Mouse (Mus musculus) MEL (cell line): ENCODE data around the gene Nfrkb. TPM values are rescaled to one million over a fixed set of nuclear protein-coding genes. Genes with fewer than 3 reads are reported as not detected.

Experiments
- DNase-seq: peaks from one replicate; pipeline ENCODE4 v3.0.0; 2011; ENCODE audit warnings: low read depth, low spot score
- H3K27ac ChIP-seq: 2 replicates; pipeline ENCODE4 v1.5.1; 2012; ENCODE audit warnings: low read depth, mild to moderate bottlenecking, control low read depth, low read length, moderate library complexity; ENCODE audit not compliant: control insufficient read depth
- H3K27me3 ChIP-seq, 2 experiments: fragments of 150-350 bp in 1 of 2; sonication (generic) in 1 of 2; 2 replicates each; pipeline ENCODE4 v1.6.1; 2012; ENCODE audit warnings: low read length in 2 of 2, mild to moderate bottlenecking in 2 of 2, improper control_type of control experiment in 1 of 2, moderate library complexity in 1 of 2; ENCODE audit not compliant: insufficient read depth in 2 of 2, control insufficient read depth in 1 of 2
- H3K36me3 ChIP-seq, 2 experiments: 2 replicates each; pipeline ENCODE4 v1.6.1; 2012 to 2014; ENCODE audit warnings: low read length in 2 of 2, improper control_type of control experiment in 1 of 2, inconsistent platforms in 1 of 2, mild to moderate bottlenecking in 1 of 2; ENCODE audit not compliant: insufficient read depth in 2 of 2, control insufficient read depth in 1 of 2
- H3K4me1 ChIP-seq, 2 experiments: fragments of 150-350 bp in 1 of 2; sonication (generic) in 1 of 2; 2 replicates each; pipeline ENCODE4 v1.6.1; 2012; ENCODE audit warnings: low read length in 2 of 2, improper control_type of control experiment in 1 of 2, mild to moderate bottlenecking in 1 of 2; ENCODE audit not compliant: insufficient read depth in 2 of 2, control insufficient read depth in 1 of 2
- H3K4me3 ChIP-seq, 2 experiments: fragments of 150-350 bp in 1 of 2; sonication (generic) in 1 of 2; 2 replicates each; pipeline ENCODE4 v1.5.1; 2012; ENCODE audit warnings: low read depth in 2 of 2, low read length in 2 of 2, mild to moderate bottlenecking in 2 of 2, moderate library complexity in 2 of 2, control low read depth in 1 of 2, improper control_type of control experiment in 1 of 2; ENCODE audit not compliant: control insufficient read depth in 1 of 2, insufficient read depth in 1 of 2
- H3K79me2 ChIP-seq: 2 replicates; pipeline ENCODE4 v1.6.1; 2012; ENCODE audit warnings: mild to moderate bottlenecking, low read length, moderate library complexity; ENCODE audit not compliant: control insufficient read depth, poor library complexity, insufficient read depth
- H3K9ac ChIP-seq: 2 replicates; pipeline ENCODE4 v1.6.1; 2012; ENCODE audit warnings: low read depth, mild to moderate bottlenecking, control low read depth, low read length, moderate library complexity; ENCODE audit not compliant: control insufficient read depth, poor library complexity, severe bottlenecking
- H3K9me3 ChIP-seq: fragments of 150-350 bp; sonication (generic); replicated peaks from 2 replicates; pipeline ENCODE4 v1.6.1; 2012; ENCODE audit warnings: mild to moderate bottlenecking, low read length, improper control_type of control experiment, moderate library complexity; ENCODE audit not compliant: insufficient read depth
- CHD2 ChIP-seq: IDR thresholded peaks from 2 replicates; pipeline ENCODE4 v1.6.1; 2011; ENCODE audit warnings: low read length, improper control_type of control experiment
- EP300 ChIP-seq, 2 experiments: IDR thresholded peaks; 2 replicates each; pipeline ENCODE4 v1.6.1; 2011; ENCODE audit warnings: improper control_type of control experiment in 2 of 2, low read length in 2 of 2, low read depth in 1 of 2, mild to moderate bottlenecking in 1 of 2
- GATA1 ChIP-seq: IDR thresholded peaks from 2 replicates; pipeline ENCODE4 v1.6.1; 2011; ENCODE audit warnings: low read depth, low read length, improper control_type of control experiment
- HCFC1 ChIP-seq: IDR thresholded peaks from 2 replicates; pipeline ENCODE4 v1.6.1; 2012; ENCODE audit warnings: low read depth, mild to moderate bottlenecking, inconsistent platforms, low read length, improper control_type of control experiment, moderate library complexity
- MAFK ChIP-seq: IDR thresholded peaks from 2 replicates; pipeline ENCODE4 v1.6.1; 2011; ENCODE audit warnings: low read depth, mild to moderate bottlenecking, low read length, improper control_type of control experiment, borderline replicate concordance
- MEF2A ChIP-seq: IDR thresholded peaks from 2 replicates; pipeline ENCODE4 v1.6.1; 2014; ENCODE audit warnings: low read depth, mild to moderate bottlenecking, inconsistent platforms, low read length, improper control_type of control experiment; ENCODE audit not compliant: poor library complexity, insufficient replicate concordance, severe bottlenecking; ENCODE audit errors: extremely low read depth
- MYB ChIP-seq: IDR thresholded peaks from 2 replicates; pipeline ENCODE4 v1.6.1; 2011; ENCODE audit warnings: mild to moderate bottlenecking, low read depth, low read length, improper control_type of control experiment
- POLR2A ChIP-seq, 2 experiments: IDR thresholded peaks; 2 replicates each; pipeline ENCODE4 v1.6.1; 2011 to 2012; ENCODE audit warnings: low read length in 2 of 2, mild to moderate bottlenecking in 2 of 2, control low read depth in 1 of 2, improper control_type of control experiment in 1 of 2, low read depth in 1 of 2, moderate library complexity in 1 of 2; ENCODE audit not compliant: control insufficient read depth in 1 of 2, insufficient read depth in 1 of 2, poor library complexity in 1 of 2
- POLR2AphosphoS5 ChIP-seq: IDR thresholded peaks from 2 replicates; pipeline ENCODE4 v1.6.1; 2012; ENCODE audit warnings: low read depth, borderline replicate concordance, mild to moderate bottlenecking, inconsistent platforms, low read length, moderate library complexity, mixed read lengths
- SMC3 ChIP-seq: IDR thresholded peaks from 2 replicates; pipeline ENCODE4 v1.6.1; 2011; ENCODE audit warnings: low read depth, low read length, improper control_type of control experiment
- TBP ChIP-seq: IDR thresholded peaks from 2 replicates; pipeline ENCODE4 v1.8.0; 2011; ENCODE audit warnings: low read depth, low read length, improper control_type of control experiment
- USF2 ChIP-seq, 2 experiments: IDR thresholded peaks; 2 replicates each; pipeline ENCODE4 v1.6.1; 2011 to 2012; ENCODE audit warnings: improper control_type of control experiment in 2 of 2, low read length in 2 of 2, borderline replicate concordance in 1 of 2, inconsistent platforms in 1 of 2, low read depth in 1 of 2, mild to moderate bottlenecking in 1 of 2; ENCODE audit not compliant: insufficient read depth in 1 of 2
- ZC3H11A ChIP-seq: IDR thresholded peaks from 2 replicates; pipeline ENCODE4 v1.6.1; 2012; ENCODE audit warnings: low read depth, mild to moderate bottlenecking, inconsistent platforms, low read length, improper control_type of control experiment
- ZNF384 ChIP-seq: IDR thresholded peaks from 2 replicates; pipeline ENCODE4 v1.6.1; 2012; ENCODE audit warnings: low read depth, mild to moderate bottlenecking, inconsistent platforms, low read length, improper control_type of control experiment
- polyA plus RNA-seq, 2 experiments: library from polyadenylated mRNA; stranded (reverse) in 1 of 2; unstranded in 1 of 2; fragments of >175 nt in 1 of 2; fragments of >200 nt in 1 of 2; gene quantifications; 2 replicates each; pipeline versions ENCODE4 v1.2.1 to v1.2.4; 2012; ENCODE audit warnings: low replicate concordance in 2 of 2, low read depth in 1 of 2; ENCODE audit not compliant: insufficient read length in 2 of 2, insufficient read depth in 1 of 2, missing spikeins in 1 of 2
- total RNA-seq: library from RNA; depleted of rRNA; stranded (reverse); fragments of 300-350 nt; gene quantifications from 2 replicates; pipeline ENCODE4 v1.2.3, GENCODE M21; 2012

Nfrkb gene
- total and polyA plus RNA-seq, 3 experiments = 20.3 to 54.1 (median 33.8) TPM

- Histone ChIP-seq H3K9ac (no peak overlapping the region), H3K27me3 (peaks cover 0 to 3% of the 10 kb centered on the region in 2 experiments), H3K27ac (no peak overlapping the region), H3K36me3 (no peaks in the 10 kb centered on the region), H3K4me3 (no peak overlapping the region), H3K79me2 (no peaks in the 10 kb centered on the region), H3K9me3 (no peaks in the 10 kb centered on the region), H3K4me1 (no peaks in the 10 kb centered on the region)
- TF ChIP-seq HCFC1 (no peak), ZNF384 (0 out of 2 replicates have a peak, but pooled peaks have one; percentile 36)
- no peak for DNase-seq
These were observed 47.4 kb downstream of the Nfrkb start for GRCm38 (mm10) chr9:31433431-31433830.

GRCm38 (mm10) chr9:31435415-31435814 is 49.4 kb downstream of the Nfrkb start:
- Histone ChIP-seq H3K36me3 (no peaks in the 10 kb centered on the region), H3K27ac (no peak overlapping the region), H3K79me2 (no peaks in the 10 kb centered on the region), H3K27me3 (peaks cover 2 to 3% of the 10 kb centered on the region in 2 experiments), H3K4me1 (no peaks in the 10 kb centered on the region), H3K4me3 (no peak overlapping the region), H3K9me3 (no peaks in the 10 kb centered on the region), H3K9ac (no peak overlapping the region)
- DNase-seq = no peak
- TF ChIP-seq POLR2A (IDR thresholded peaks at IDR 0.05; ENCODE audit: control insufficient read depth in 1 of 2, insufficient read depth in 1 of 2, low read depth in 1 of 2, low read length in 2 of 2, poor library complexity in 1 of 2) = no peak
- TF ChIP-seq POLR2AphosphoS5 = no peak
- TF ChIP-seq MYB = no peak
- TF ChIP-seq MAFK = no peak
- no peak for TF ChIP-seq TBP
- no peak for TF ChIP-seq USF2 (IDR thresholded peaks at IDR 0.05; ENCODE audit: borderline replicate concordance in 1 of 2, insufficient read depth in 1 of 2, low read depth in 1 of 2, low read length in 2 of 2)
- TF ChIP-seq EP300 (IDR thresholded peaks at IDR 0.05; ENCODE audit: low read depth in 1 of 2, low read length in 2 of 2) = no peak

- Histone ChIP-seq H3K79me2 (no peaks in the 10 kb centered on the region), H3K9ac (no peak overlapping the region), H3K4me3 (no peak overlapping the region), H3K9me3 (no peaks in the 10 kb centered on the region), H3K27me3 (peaks cover 2 to 3% of the 10 kb centered on the region in 2 experiments), H3K4me1 (no peaks in the 10 kb centered on the region), H3K36me3 (no peaks in the 10 kb centered on the region), H3K27ac (no peak overlapping the region)
- TF ChIP-seq MEF2A = no peak
- no peak for TF ChIP-seq POLR2AphosphoS5
- TF ChIP-seq HCFC1 = no peak
- TF ChIP-seq ZNF384 = no peak
- TF ChIP-seq MAFK = no peak
- TF ChIP-seq ZC3H11A = no peak
- no peak for TF ChIP-seq GATA1
- TF ChIP-seq EP300 (IDR thresholded peaks at IDR 0.05; ENCODE audit: low read depth in 1 of 2, low read length in 2 of 2) = no peak
- no peak for TF ChIP-seq SMC3
- TF ChIP-seq CHD2 = no peak
- DNase-seq = no peak
These were observed 51.9 kb downstream of the Nfrkb start for GRCm38 (mm10) chr9:31437861-31438260.
